Mouse (Mus musculus) olfactory bulb, adult 2 months (tissue): Measurements from ENCODE around the gene Hist1h2ab.

ENCODE experiments used
- CTCF ChIP-seq: fragments of 200-500 bp; IDR thresholded peaks from 2 replicates; pipeline ENCODE4 v1.5.1; 2012; ENCODE audit warnings: low read depth, mild to moderate bottlenecking, low read length, moderate library complexity; ENCODE audit not compliant: insufficient read depth
- POLR2A ChIP-seq: fragments of 200-500 bp; IDR thresholded peaks from 2 replicates; pipeline ENCODE4 v1.6.1; 2012; ENCODE audit warnings: mild to moderate bottlenecking, low read depth, low read length, moderate library complexity; ENCODE audit not compliant: insufficient read depth

DNA sequence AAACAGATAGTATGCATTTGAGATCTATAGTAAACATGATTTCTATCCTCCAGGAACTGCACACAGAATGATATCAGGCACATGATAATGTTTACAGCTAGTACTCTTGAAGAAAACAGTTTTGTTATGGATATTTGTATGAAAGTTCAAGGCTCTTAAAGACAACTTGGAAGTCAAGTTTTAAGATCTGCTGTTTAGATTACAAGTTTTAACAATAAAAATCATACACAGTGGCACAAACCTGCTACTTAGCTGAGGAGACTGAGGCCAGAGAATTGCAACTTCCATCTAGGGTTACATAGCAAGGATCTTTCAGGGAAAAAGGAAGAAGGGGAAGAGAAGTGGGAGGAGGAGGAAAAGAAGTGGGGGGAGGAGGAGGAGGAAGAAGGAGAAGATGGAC, 4.1 kb downstream of the Hist1h2ab start:
- no peak for TF ChIP-seq CTCF
- no peak for TF ChIP-seq POLR2A
